Mouse (Mus musculus): Measurements from ENCODE around the gene Lsm6. TPM values are rescaled to one million over a fixed set of nuclear protein-coding genes. Genes with fewer than 3 reads are reported as not detected.
A peak's percentile ranks its signal among the peaks of the same experiment; 100 is the strongest.
"Not testable (repeated sequence)": the region's sequence is repeated elsewhere in the genome, so short reads cannot be mapped to it uniquely, and the experiment has no call there.

Lsm6 gene
- polyA plus RNA-seq, 1 experiment = 3.2 TPM

DNA sequence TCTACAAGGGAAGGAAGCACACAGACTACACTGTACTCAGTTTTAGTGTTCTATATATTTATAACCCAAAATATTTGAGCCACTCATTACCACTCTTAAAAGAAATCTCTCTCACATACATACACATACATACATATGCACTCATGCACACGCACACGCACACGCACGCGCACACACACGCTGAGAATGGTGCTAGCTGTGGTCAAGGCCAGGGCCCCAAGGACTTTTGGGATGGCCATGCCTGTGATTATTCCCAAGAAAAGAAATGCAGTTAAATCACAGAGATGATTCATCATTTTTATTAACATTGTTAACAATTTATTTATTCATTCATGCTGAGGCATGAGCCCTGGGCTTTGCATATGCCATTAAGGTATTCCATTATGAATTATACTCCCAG is 15.2 kb upstream of the Lsm6 start:
- Histone ChIP-seq H3K4me3 (replicated peaks) (no peak overlapping the region), H3K27me3 (replicated peaks) (no peaks in the 10 kb centered on the region), H3K4me1 (peaks cover 9% of the 10 kb centered on the region; the same call in 1 of the 2 replicates), H3K36me3 (replicated peaks; ENCODE audit: low read length) (no peaks in the 10 kb centered on the region), H3K9me3 (no peaks in the 10 kb centered on the region)
- TF ChIP-seq FLI1 (IDR thresholded peaks at IDR 0.05; ENCODE audit: low read length) = no peak
- TF ChIP-seq GATA1 (IDR thresholded peaks at IDR 0.05; ENCODE audit: borderline replicate concordance, low read length) = no peak

DNA sequence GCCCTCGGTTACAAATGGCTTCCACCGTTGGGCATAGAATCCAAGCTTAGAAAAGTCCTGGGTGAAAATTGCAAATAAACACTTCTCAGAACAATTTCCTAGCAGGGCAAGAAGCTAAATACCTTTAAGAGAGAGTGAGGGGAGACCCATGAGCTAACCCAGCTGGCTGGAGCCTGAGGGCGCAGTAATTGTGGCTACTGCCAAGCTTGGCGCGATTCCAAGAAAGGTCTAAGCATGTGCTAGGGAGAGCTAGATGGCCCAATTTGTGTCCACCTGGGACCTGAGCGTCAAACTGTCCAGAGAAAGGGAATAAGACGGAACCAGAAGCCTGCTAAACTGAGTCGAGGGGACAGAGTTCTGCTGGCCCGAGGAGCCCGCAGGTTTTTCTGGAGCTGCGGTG is 7.5 kb upstream of the Lsm6 start:
- no peaks in the 10 kb centered on the region for H3K36me3 ChIP-seq (replicated peaks; ENCODE audit: low read length)
- H3K9me3 ChIP-seq = peaks cover 3% of the 10 kb centered on the region; the same call in 1 of the 2 replicates
- H3K4me3 ChIP-seq (replicated peaks) = no peak overlapping the region
- H3K4me1 ChIP-seq = peaks cover 6% of the 10 kb centered on the region; the same call in 1 of the 2 replicates
- TF ChIP-seq FLI1 (IDR thresholded peaks at IDR 0.05; ENCODE audit: low read length) (no peak), GATA1 (IDR thresholded peaks at IDR 0.05; ENCODE audit: borderline replicate concordance, low read length) (no peak)
- H3K27me3 ChIP-seq (replicated peaks) = no peaks in the 10 kb centered on the region

DNA sequence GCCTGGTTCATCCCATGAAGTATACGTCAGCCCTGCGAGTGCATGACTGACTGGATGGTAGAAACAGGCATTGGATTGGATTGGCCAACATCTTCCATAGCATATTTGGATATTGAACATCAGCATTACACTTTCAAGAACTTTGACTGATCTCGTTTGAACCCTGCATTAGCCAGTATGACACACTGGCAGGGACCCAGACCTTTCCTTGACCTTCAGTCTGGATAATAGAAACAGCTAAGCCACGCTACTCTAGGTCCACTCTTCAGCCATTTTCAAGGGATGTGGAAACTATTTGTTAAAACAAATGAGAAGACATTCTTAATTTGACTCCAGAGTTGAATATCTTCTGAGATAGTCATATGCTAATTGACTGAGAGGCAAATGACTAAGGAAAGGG is 3.6 kb upstream of the Lsm6 start:
- peaks cover 8% of the 10 kb centered on the region for H3K4me1 ChIP-seq
- TF ChIP-seq GATA1 (IDR thresholded peaks at IDR 0.05; ENCODE audit: borderline replicate concordance, low read length) (no peak), FLI1 (IDR thresholded peaks at IDR 0.05; ENCODE audit: low read length) (no peak)
- peaks cover 3% of the 10 kb centered on the region; the same call in 1 of the 2 replicates for H3K9me3 ChIP-seq
- no peaks in the 10 kb centered on the region for H3K36me3 ChIP-seq (replicated peaks; ENCODE audit: low read length)
- no peak overlapping the region for H3K4me3 ChIP-seq (replicated peaks)
- no peaks in the 10 kb centered on the region for H3K27me3 ChIP-seq (replicated peaks)

DNA sequence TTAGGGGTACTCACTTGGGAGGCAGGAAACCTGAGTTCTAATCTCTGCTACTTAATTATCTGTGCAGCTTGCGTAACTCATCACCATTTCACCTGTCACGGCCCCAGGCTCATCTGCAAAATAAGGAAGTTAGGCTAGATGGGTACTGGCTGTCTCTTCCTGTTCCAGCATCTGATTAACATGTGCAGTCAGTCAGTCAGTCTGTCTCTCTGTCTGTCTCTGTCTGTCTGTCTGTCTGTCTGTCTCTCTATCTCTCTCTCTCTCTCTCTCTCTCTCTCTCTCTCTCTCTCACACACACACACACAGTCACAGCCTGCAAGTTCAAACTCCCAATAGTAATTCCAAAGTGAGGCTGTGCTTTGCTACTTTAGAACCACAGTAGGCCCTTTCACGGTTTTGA is 967 bp downstream of the Lsm6 start:
- peak overlapping the region; percentile 96 for H3K4me3 ChIP-seq (replicated peaks)

DNA sequence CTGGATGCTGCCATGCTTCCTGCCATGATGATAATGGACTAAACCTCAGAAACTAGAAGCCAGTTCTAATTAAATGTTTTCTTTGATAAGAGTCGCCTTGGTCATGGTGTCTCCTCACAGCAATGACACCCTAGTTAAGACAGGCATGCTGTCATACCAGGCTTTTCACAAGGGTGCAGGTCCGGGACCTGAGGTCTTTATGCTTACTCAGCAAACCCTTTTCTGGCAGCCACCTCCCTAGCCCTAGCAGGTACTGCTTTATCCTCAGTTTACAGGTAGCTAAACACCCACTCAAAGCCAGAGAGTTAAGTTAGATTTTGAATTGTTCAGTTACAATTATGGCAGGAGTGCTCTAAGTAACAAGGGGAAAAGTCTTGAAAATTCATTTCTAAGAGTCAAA is 6.2 kb downstream of the Lsm6 start:
- Histone ChIP-seq H3K4me1 (peaks cover 55% of the 10 kb centered on the region), H3K9me3 (no peaks in the 10 kb centered on the region), H3K4me3 (replicated peaks) (no peak overlapping the region), H3K27me3 (replicated peaks) (no peaks in the 10 kb centered on the region), H3K36me3 (replicated peaks; ENCODE audit: low read length) (peaks cover 73% of the 10 kb centered on the region)
- no peak for TF ChIP-seq GATA1 (IDR thresholded peaks at IDR 0.05; ENCODE audit: borderline replicate concordance, low read length)
- no peak for TF ChIP-seq FLI1 (IDR thresholded peaks at IDR 0.05; ENCODE audit: low read length)

More for the DNA sequence above, 967 bp downstream of the Lsm6 start:
- Histone ChIP-seq H3K36me3 (replicated peaks; ENCODE audit: low read length) (peaks cover 28% of the 10 kb centered on the region), H3K4me1 (peaks cover 49% of the 10 kb centered on the region)
- not testable (repeated sequence) for H3K27me3 ChIP-seq (replicated peaks); H3K9me3 ChIP-seq

DNA sequence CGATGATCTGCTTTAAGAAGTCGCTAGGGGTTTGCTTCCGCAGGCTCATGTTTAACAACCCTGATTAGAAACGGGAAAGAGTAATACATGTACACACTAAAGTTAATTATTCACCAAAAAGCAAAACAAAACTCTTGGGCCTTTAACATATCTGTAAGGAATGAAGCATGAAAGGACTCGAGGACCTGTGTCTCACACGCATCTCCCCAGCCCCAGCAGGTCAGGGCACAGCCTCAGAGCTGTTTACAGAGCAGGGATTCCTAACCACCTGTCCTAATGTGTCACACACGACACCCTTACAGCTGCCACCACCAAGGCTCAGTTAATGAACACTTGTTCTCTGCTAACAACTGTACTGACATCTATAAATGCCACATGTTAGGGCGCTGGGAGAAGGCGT is 7.9 kb downstream of the Lsm6 start:
- no peak overlapping the region for H3K4me3 ChIP-seq (replicated peaks)
- H3K4me1 ChIP-seq = peaks cover 48% of the 10 kb centered on the region
- H3K27me3 ChIP-seq (replicated peaks) = no peaks in the 10 kb centered on the region
- TF ChIP-seq FLI1 (IDR thresholded peaks at IDR 0.05; ENCODE audit: low read length) (no peak), GATA1 (IDR thresholded peaks at IDR 0.05; ENCODE audit: borderline replicate concordance, low read length) (no peak)
- peaks cover 83% of the 10 kb centered on the region for H3K36me3 ChIP-seq (replicated peaks; ENCODE audit: low read length)
- H3K9me3 ChIP-seq = no peaks in the 10 kb centered on the region

DNA sequence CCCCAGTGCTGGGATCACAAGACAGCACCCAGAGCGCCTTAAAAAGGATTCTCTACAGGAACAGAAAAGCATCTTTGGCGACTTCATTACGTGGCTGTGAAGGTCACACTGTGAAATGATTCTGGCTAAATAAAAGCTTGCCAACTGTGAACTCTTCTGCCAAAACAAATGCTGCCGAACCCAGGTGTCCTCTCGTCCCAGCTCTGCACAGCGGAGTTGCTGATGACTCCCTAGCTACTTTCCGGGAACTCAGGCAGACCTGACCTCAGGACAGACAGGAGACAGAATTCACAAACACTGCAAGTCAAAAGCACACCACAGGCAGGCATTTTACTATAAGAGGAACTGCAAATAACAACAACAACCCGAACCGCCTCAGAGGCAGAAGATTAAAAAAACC is 8.5 kb downstream of the Lsm6 start:
- Histone ChIP-seq H3K27me3 (replicated peaks) (no peaks in the 10 kb centered on the region), H3K4me3 (replicated peaks) (no peak overlapping the region), H3K9me3 (no peaks in the 10 kb centered on the region), H3K36me3 (replicated peaks; ENCODE audit: low read length) (peaks cover 87% of the 10 kb centered on the region), H3K4me1 (peaks cover 42% of the 10 kb centered on the region)
- TF ChIP-seq FLI1 (IDR thresholded peaks at IDR 0.05; ENCODE audit: low read length) (no peak), GATA1 (IDR thresholded peaks at IDR 0.05; ENCODE audit: borderline replicate concordance, low read length) (no peak)

DNA sequence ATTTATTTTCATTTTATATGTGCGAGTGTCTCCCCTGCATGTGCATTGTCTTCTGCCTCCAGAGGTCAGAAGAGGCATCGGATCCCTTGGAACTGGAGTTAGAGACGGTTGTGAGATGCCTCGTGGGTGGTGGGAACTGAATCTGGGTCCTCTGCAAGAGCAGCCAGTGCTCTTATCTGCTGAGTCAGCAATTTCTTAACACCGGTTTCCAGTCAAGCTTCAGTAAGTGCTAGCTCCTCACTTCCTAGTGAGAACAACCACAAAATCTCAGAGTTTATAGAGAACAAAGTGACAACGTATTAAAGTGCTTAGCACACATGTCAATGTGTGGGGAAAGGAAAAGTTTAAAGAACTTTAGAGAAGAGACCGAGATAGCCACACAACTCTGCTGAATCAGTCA is 9.2 kb downstream of the Lsm6 start:
- TF ChIP-seq FLI1 (IDR thresholded peaks at IDR 0.05; ENCODE audit: low read length) = no peak
- TF ChIP-seq GATA1 (IDR thresholded peaks at IDR 0.05; ENCODE audit: borderline replicate concordance, low read length) = no peak
- Histone ChIP-seq H3K9me3 (no peaks in the 10 kb centered on the region), H3K27me3 (replicated peaks) (no peaks in the 10 kb centered on the region), H3K4me3 (replicated peaks) (no peak overlapping the region), H3K36me3 (replicated peaks; ENCODE audit: low read length) (peaks cover 90% of the 10 kb centered on the region), H3K4me1 (peaks cover 35% of the 10 kb centered on the region)

DNA sequence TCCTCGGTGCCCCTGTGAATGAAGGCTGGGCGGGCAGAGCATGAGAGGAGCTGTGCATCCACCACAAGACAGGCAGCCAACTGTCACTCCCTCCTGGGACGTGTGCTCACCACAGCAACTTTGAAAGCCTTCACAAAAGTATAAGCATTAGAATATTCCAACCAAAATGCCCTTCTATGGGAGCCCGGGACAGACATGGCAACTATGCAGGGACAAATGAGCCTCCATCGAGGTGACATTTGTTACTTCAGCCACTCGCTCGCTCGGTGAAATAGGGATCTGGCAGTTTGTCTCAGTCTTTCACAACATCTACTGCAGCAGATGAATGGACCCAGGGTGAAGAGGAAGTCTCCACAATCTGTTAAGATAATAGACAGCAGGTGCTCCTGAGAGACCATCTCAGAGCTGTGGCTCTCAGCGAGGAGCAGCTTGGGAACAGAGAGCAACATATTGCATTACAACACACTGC is 10.7 kb downstream of the Lsm6 start:
- H3K4me3 ChIP-seq (replicated peaks) = no peak overlapping the region
- H3K36me3 ChIP-seq (replicated peaks; ENCODE audit: low read length) = peaks cover 94% of the 10 kb centered on the region
- TF ChIP-seq GATA1 (IDR thresholded peaks at IDR 0.05; ENCODE audit: borderline replicate concordance, low read length) = no peak
- no peak for TF ChIP-seq FLI1 (IDR thresholded peaks at IDR 0.05; ENCODE audit: low read length)
- no peaks in the 10 kb centered on the region for H3K9me3 ChIP-seq
- H3K4me1 ChIP-seq = peaks cover 22% of the 10 kb centered on the region
- no peaks in the 10 kb centered on the region for H3K27me3 ChIP-seq (replicated peaks)

DNA sequence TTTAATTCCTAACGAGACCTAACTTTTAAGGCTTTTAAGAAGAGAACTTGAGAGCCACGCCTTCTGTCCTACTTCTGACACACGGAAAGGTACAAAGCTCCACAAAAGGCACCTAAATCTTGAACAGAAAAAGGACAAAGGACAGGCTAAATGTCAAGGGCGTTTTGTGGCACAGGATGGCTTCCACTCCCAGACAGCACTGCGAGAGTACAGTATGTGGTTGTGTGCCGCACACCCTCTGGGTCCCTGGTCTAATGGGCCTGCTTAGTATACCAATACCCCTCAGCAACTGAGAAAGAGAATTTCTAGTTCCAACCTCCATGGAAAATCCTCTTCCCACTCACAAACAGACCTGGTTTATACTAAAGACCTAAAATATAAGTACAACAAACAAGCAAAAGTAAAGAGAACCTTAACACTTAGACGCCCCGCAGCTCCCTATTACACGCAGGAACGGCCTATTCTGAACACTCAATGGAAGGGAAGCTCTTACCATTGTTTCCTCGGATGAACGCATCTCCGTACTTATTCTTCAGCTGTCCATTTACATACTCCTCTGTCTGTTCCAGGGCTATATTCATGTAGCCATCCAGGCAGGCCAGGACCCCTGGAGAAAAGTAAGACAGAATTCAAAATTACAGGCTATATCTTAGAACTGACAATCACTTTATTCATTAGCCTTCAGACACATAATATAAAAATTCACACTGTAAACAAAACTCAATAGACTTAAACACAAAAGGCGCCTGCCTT is 11.3 kb downstream of the Lsm6 start:
- Histone ChIP-seq H3K9me3 (no peaks in the 10 kb centered on the region), H3K4me3 (replicated peaks) (no peak overlapping the region), H3K27me3 (replicated peaks) (no peaks in the 10 kb centered on the region), H3K4me1 (peaks cover 18% of the 10 kb centered on the region), H3K36me3 (replicated peaks; ENCODE audit: low read length) (peaks cover 94% of the 10 kb centered on the region)
- no peak for TF ChIP-seq FLI1 (IDR thresholded peaks at IDR 0.05; ENCODE audit: low read length)
- TF ChIP-seq GATA1 (IDR thresholded peaks at IDR 0.05; ENCODE audit: borderline replicate concordance, low read length) = no peak

All from megakaryocyte, embryonic 14.5 days (primary cell).